Mouse (Mus musculus) embryonic facial prominence, embryonic 13.5 days (tissue): ENCODE measurements at regions not wholly inside any gene's neighbourhood (a gene's known extent, or its start where the extent isn't known, plus 50 kb on each side); places are given as distances from the start of the nearest gene placed in this dataset.
A peak's percentile ranks its signal among the peaks of the same experiment; 100 is the strongest.

ENCODE experiments used
- ATAC-seq: fragments of 200-750 bp; cut with Nextera tagmentation; 2 replicates; pipeline ENCODE4 v1.8.0; 2017; ENCODE audit warnings: low read depth; ENCODE audit not compliant: insufficient number of reproducible peaks, insufficient read depth, low FRiP score, low TSS enrichment
- H3K27ac ChIP-seq: fragments of 300-500 bp; sonication (generic); 2 replicates; pipeline ENCODE4 v1.5.1; 2015; ENCODE audit warnings: moderate library complexity, mild to moderate bottlenecking, inconsistent platforms
- H3K27me3 ChIP-seq: fragments of 300-500 bp; sonication (generic); 2 replicates; pipeline ENCODE4 v1.6.1; 2015; ENCODE audit warnings: mild to moderate bottlenecking, inconsistent platforms
- H3K36me3 ChIP-seq: fragments of 300-500 bp; sonication (generic); 2 replicates; pipeline ENCODE4 v1.6.1; 2015; ENCODE audit warnings: mild to moderate bottlenecking, inconsistent platforms
- H3K4me1 ChIP-seq: fragments of 300-500 bp; sonication (generic); 2 replicates; pipeline ENCODE4 v1.6.1; 2015; ENCODE audit warnings: inconsistent platforms
- H3K4me2 ChIP-seq: fragments of 300-500 bp; sonication (generic); 2 replicates; pipeline ENCODE4 v1.6.1; 2015; ENCODE audit warnings: moderate library complexity, mild to moderate bottlenecking, inconsistent platforms
- H3K4me3 ChIP-seq: fragments of 300-500 bp; sonication (generic); 2 replicates; pipeline ENCODE4 v1.5.1; 2015; ENCODE audit warnings: mild to moderate bottlenecking, inconsistent platforms
- H3K9ac ChIP-seq: fragments of 300-500 bp; sonication (generic); 2 replicates; pipeline ENCODE4 v1.6.1; 2015; ENCODE audit warnings: mild to moderate bottlenecking, inconsistent platforms
- H3K9me3 ChIP-seq: fragments of 300-500 bp; sonication (generic); 2 replicates; pipeline ENCODE4 v1.6.1; 2016; ENCODE audit warnings: inconsistent platforms
- WGBS: fragments of 180-500 bp; shearing (Covaris S2); methylation state at CpG from one replicate; pipeline ENCODE4 v1.1.7; 2015; ENCODE audit warnings: mixed read lengths; 5-methylcytosine and 5-hydroxymethylcytosine counted together

DNA sequence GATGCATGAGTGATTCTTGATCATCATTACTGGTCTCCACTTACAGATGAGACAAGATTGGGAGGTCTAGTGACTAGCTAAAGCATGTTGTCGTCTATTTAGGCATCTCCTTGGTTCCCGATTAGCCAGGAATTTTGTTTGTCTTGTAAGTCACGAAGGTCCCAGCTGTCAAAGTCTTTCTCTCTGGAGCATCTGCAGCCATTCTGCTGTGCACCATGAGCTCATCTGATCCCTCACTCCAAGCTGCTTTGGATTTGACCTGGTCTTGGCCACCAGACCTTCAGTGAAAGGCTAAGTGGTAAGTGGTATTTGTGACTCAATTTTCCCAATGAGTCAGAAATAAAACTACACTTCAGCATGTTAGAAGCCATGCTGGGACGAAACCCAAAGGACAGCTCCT is 53.3 kb upstream of the Creb5 start:
- no peak for ATAC-seq
- no peak overlapping the region for H3K9ac ChIP-seq
- peaks cover 10% of the 10 kb centered on the region for H3K4me1 ChIP-seq
- no peak overlapping the region for H3K27ac ChIP-seq
- 81% methylated on average over 4 of the region's 4 CpGs for WGBS
- H3K4me2 ChIP-seq: no peak overlapping the region
- H3K27me3 ChIP-seq: no peaks in the 10 kb centered on the region
- H3K36me3 ChIP-seq: no peaks in the 10 kb centered on the region
- H3K4me3 ChIP-seq: no peak overlapping the region
- no peaks in the 10 kb centered on the region for H3K9me3 ChIP-seq

DNA sequence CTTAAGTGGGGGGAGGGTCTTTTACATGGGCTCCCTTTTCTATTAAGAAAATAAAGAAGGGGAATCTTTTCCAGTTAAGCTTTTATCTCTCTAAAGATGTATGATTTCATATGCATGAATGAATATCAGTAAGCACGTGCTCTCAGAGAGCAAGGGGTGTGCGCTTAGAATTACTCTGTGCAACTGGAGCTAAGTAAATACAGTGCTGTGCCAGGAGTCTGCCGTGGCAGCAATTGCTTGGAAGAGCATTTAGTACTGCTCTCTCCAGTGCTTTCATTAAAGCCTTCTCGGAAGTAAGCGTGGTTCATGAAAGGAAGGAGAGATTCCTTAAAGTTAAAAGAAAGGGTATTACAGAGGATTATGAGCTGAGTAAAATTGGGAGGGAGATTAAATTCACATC is 54.5 kb upstream of the Creb5 start:
- H3K9me3 ChIP-seq: no peaks in the 10 kb centered on the region
- no peak for ATAC-seq
- 46% methylated on average over 5 of the region's 5 CpGs for WGBS

DNA sequence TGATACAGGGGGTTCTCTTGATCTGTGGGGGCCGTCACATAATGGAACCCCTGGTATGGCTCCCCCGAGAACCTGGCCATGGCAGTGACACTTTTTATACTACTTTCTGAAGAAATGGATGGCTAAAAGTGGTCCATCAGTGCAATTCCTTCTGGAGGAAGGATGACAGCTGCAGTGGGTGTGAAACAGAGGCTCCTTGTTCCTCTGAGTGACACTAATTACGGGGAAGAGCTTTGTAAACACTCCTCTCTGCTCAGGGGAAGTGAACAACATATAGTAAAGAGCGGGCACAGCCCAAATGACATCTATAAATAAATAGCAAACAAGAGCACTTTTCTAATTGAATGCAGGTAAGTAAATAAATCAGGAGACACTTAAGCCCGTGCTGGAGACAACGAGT is 57.7 kb upstream of the Creb5 start:
- no peak overlapping the region for H3K27ac ChIP-seq
- WGBS: 20% methylated on average over 6 of the region's 6 CpGs

More for the DNA sequence above, 54.5 kb upstream of the Creb5 start:
- H3K36me3 ChIP-seq: no peaks in the 10 kb centered on the region
- no peak overlapping the region for H3K9ac ChIP-seq
- H3K4me1 ChIP-seq: peaks cover 10% of the 10 kb centered on the region
- H3K4me2 ChIP-seq: no peak overlapping the region
- no peak overlapping the region for H3K4me3 ChIP-seq
- H3K27me3 ChIP-seq: no peaks in the 10 kb centered on the region
- H3K27ac ChIP-seq: no peak overlapping the region

DNA sequence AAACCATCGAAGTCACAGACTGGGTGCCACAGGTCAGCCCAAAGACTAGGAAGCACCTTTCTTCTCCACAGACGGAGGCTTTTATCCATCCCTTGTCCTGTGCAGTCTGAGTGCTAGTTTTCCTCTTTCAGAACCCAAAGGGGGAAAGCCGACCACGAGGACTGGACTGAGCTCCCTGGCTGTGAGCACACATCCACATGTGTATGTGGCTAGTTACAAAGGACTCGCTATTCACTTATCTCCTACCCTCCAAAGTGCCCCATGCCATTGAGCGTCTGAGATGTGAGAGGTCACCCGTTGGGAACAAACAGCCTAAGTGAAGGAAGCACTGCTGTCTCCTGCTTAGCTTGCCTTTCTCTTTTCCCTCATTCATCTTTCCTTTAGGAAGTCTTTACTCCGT is 65.0 kb upstream of the Creb5 start:
- H3K27me3 ChIP-seq: no peaks in the 10 kb centered on the region
- no peak overlapping the region for H3K9ac ChIP-seq
- no peak overlapping the region for H3K27ac ChIP-seq
- H3K4me2 ChIP-seq: no peak overlapping the region
- ATAC-seq: no peak
- peaks cover 18% of the 10 kb centered on the region for H3K4me1 ChIP-seq
- 60% methylated on average over 8 of the region's 8 CpGs for WGBS
- no peak overlapping the region for H3K4me3 ChIP-seq
- no peaks in the 10 kb centered on the region for H3K9me3 ChIP-seq
- no peaks in the 10 kb centered on the region for H3K36me3 ChIP-seq

More for the DNA sequence above, 57.7 kb upstream of the Creb5 start:
- no peak overlapping the region for H3K4me3 ChIP-seq
- peaks cover 10% of the 10 kb centered on the region for H3K4me1 ChIP-seq
- no peaks in the 10 kb centered on the region for H3K9me3 ChIP-seq
- H3K9ac ChIP-seq: no peak overlapping the region
- no peak overlapping the region for H3K4me2 ChIP-seq
- H3K27me3 ChIP-seq: no peaks in the 10 kb centered on the region
- ATAC-seq: no peak
- no peaks in the 10 kb centered on the region for H3K36me3 ChIP-seq

DNA sequence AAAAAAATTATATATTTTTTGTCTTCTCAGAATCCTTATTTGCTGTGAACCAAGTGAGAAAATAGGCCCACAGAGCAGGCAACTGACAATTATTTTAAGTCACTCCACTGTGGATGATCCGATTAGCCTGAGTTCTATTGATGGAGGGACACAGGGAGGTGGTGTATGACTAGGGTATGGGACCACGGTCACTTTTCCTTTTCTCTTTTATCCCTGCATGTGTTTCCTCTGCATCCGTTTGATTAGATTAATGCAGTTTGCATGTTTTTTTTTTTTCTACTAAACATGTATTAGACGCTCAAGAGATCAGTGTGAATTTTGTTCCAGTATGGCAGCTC is 65.4 kb upstream of the Creb5 start:
- Histone ChIP-seq H3K4me1 (peaks cover 18% of the 10 kb centered on the region), H3K36me3 (no peaks in the 10 kb centered on the region), H3K4me3 (no peak overlapping the region), H3K4me2 (no peak overlapping the region), H3K9me3 (no peaks in the 10 kb centered on the region), H3K27me3 (no peaks in the 10 kb centered on the region), H3K9ac (no peak overlapping the region), H3K27ac (no peak overlapping the region)
- 69% methylated on average over 4 of the region's 4 CpGs for WGBS
- ATAC-seq: no peak

DNA sequence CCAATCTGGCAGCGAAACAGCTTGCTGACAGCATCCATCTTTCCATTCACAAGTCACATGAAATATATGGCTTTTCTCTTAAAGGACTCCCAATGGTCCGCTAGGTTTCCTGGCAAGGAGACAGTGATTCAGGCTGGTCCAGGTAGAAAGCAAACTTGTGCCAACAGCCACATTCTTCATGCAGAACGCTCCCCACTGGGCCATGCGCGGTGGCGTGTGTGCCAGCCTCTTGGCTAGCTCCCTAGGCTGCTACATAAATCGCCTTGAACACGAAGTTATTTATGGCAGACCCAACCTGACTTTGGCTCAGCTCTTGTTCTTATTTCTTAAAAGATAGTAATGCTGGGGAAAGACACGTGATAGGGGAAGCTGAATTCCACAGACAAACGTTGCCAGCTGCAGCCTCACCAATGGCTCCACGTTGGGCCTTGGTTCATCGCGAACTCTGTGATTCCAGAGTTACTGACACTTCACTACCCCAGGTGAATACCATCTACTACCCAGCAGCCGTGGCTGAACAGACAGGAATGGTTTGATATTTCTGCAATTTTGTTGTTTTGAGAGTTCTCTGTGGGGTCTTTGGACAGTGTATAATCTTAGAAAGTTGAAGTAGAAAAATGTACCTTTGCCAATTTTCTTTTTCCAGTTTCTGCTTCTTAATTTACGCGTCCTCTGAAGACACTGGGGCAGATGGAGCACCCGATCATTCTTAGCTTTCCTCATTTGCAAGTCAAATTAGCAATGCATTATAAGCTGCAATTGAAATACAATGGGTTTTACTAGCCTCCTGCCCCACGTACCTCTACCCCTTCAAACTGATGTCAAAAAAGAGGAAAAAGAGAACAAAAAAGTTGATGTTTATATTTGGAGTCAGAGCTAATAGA is 66.0 kb upstream of the Creb5 start:
- Histone ChIP-seq H3K36me3 (no peaks in the 10 kb centered on the region), H3K4me1 (peaks cover 18% of the 10 kb centered on the region), H3K27me3 (no peaks in the 10 kb centered on the region), H3K27ac (no peak overlapping the region), H3K4me3 (no peak overlapping the region), H3K9me3 (no peaks in the 10 kb centered on the region), H3K4me2 (no peak overlapping the region), H3K9ac (no peak overlapping the region)
- ATAC-seq: no peak
- WGBS: 69% methylated on average over 18 of the region's 18 CpGs

DNA sequence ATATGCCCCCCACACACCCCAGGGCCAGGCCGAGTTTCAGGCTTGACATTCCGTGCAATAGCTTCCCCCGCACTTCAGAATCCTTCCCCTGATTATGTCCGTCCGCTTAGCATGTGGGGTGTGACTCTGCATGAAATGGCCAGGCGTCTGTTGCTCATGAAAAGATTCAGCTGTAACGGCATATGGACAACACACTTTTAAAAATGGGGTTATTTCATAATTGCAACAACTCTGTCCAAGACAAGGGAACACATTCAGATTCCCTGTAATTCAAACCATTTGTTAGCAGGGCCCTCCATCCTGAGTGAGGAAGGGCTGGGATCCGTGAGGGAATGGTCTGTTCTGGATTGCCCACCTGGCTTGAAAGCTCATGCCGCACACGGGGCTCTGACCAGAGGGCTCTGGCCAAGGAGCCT is 68.2 kb upstream of the Creb5 start:
- Histone ChIP-seq H3K9me3 (no peaks in the 10 kb centered on the region), H3K4me1 (peaks cover 18% of the 10 kb centered on the region), H3K36me3 (no peaks in the 10 kb centered on the region), H3K27me3 (no peaks in the 10 kb centered on the region), H3K9ac (no peak overlapping the region), H3K27ac (0 out of 2 replicates have a peak overlapping the region, but pooled peaks have one; percentile 28), H3K4me3 (no peak overlapping the region), H3K4me2 (no peak overlapping the region)
- ATAC-seq: no peak
- 25% methylated on average over 10 of the region's 10 CpGs for WGBS

DNA sequence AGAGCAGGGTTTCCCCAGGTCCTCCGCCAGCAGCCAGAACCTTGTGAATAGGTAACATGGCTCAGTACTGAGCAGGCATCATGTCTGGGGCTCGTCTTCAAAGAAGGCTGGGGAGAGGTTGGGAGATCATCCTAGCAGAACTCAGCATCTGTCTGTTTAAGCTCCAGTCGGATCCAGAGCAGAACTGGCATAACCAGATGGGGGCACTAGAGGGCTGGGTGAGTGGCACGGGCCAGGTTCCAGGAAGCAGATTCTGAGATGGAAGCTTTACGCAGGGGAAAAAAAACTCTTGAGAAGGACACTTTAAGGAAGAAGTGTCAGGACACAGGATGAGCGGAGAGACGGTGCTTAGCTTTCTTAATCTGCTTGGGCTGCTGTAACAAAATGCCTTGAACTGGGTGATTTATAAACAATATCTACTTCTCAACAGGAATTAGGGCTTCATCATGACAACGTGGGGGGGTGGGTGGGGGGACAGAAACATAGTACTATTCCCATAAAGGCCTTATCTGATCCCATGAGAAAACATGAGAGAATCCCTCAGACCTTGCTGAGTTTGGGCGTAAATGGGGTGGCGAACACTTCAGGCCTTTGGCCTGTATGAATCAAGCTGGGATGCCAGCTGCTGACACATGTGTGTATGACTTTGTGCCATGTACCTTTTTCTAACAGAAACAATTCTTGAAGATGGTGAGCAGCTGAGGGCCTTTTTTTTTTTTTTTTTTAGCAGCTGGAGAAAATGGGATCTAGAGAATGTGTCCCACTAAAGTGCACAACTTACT is 69.6 kb upstream of the Creb5 start:
- no peak for ATAC-seq
- Histone ChIP-seq H3K36me3 (no peaks in the 10 kb centered on the region), H3K4me1 (peaks cover 18% of the 10 kb centered on the region), H3K4me2 (no peak overlapping the region), H3K27me3 (no peaks in the 10 kb centered on the region), H3K4me3 (no peak overlapping the region), H3K9me3 (no peaks in the 10 kb centered on the region), H3K27ac (no peak overlapping the region), H3K9ac (no peak overlapping the region)
- WGBS: 60% methylated on average over 10 of the region's 10 CpGs

DNA sequence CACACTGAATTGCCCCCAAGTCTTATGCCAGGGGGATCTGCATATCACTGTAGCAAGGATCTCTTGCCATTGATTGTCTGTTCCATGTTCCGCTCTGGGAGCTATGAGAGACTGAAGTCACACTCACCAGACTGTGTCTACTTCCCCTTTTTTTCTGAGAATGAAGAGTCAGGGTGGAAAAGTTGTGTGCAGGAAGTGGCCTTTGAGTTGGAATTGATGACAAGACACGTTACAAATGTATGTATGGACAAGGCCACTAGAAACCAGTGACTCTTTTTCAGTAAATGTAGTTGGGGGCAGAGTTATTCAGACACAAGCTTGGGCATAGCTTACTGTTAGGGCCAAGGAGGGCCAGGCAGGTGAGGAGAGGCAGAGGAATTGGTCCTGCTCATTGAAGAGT is 70.4 kb upstream of the Creb5 start:
- Histone ChIP-seq H3K9me3 (no peaks in the 10 kb centered on the region), H3K27me3 (no peaks in the 10 kb centered on the region), H3K27ac (no peak overlapping the region), H3K4me2 (no peak overlapping the region), H3K36me3 (no peaks in the 10 kb centered on the region), H3K9ac (no peak overlapping the region), H3K4me3 (no peak overlapping the region), H3K4me1 (peaks cover 24% of the 10 kb centered on the region)
- ATAC-seq: no peak
- 82% methylated on average over 2 of the region's 2 CpGs for WGBS

DNA sequence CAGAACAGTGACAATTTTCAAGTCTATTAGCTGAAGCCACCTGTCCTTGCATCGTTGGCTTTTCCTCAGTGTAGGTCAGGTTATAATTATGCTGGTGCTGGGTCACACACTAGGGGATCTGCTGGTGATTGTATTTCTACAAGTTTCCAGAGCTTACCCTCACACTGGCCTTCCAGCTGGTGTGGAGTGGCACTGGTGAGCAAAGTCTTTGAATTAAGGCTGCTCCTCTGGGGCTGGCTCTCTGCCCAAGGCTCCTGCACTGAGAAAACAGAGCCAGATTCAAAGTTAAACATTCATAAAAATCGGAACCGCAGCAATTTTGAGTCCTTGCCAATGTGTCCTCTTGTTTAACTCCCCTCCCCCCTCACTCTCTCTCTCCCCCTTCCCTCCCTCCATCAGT is 75.7 kb upstream of the Creb5 start:
- no peaks in the 10 kb centered on the region for H3K36me3 ChIP-seq
- peaks cover 35% of the 10 kb centered on the region for H3K4me1 ChIP-seq
- H3K9me3 ChIP-seq: no peaks in the 10 kb centered on the region
- no peak overlapping the region for H3K4me3 ChIP-seq
- 34% methylated on average over 3 of the region's 3 CpGs for WGBS
- no peak for ATAC-seq
- H3K27me3 ChIP-seq: no peaks in the 10 kb centered on the region
- H3K27ac ChIP-seq: no peak overlapping the region
- H3K9ac ChIP-seq: no peak overlapping the region
- peak overlapping the region; percentile 14; the same call in 1 of the 2 replicates for H3K4me2 ChIP-seq

DNA sequence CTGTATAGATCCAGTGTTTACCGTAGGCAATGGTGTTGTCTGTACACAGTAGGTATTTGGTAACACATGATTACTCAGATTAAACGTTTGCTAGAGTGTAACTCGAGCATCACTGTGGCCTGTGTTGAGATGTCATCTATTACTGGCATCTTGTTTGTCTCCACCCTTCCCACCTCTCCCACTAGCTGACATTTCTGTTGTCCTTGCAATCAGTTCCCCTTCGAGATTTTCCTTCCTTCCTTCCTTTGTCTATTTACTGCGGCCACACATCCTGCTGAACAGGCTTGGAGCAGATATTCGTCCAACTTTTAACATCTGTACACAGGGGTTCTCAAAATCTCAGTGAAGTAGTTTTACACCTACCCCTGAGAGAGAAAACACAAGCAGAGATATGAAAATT is 77.7 kb upstream of the Creb5 start:
- Histone ChIP-seq H3K36me3 (no peaks in the 10 kb centered on the region), H3K27ac (no peak overlapping the region), H3K9ac (no peak overlapping the region), H3K4me1 (peaks cover 35% of the 10 kb centered on the region), H3K9me3 (no peaks in the 10 kb centered on the region), H3K4me3 (no peak overlapping the region), H3K27me3 (no peaks in the 10 kb centered on the region), H3K4me2 (no peak overlapping the region)
- no peak for ATAC-seq
- 43% methylated on average over 6 of the region's 6 CpGs for WGBS

DNA sequence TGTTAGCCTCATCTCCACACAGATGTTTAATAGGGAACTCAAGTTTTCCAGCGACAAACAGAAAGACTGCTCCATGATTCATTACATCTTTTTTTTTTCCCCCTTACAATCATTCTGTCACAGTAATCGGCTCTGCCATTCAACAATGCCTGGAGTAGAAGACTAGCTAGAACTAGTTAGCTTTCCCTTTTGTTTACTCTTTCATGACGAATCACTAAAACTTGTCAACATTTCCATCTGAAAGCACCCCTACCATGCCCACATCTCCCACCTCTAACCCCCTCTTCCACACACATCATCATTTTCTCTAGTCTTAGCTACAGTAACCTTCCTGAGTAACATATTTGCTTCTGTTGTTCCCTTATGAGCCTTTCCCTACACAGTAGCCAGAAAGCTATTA is 78.6 kb upstream of the Creb5 start:
- Histone ChIP-seq H3K9ac (no peak overlapping the region), H3K36me3 (no peaks in the 10 kb centered on the region), H3K4me3 (no peak overlapping the region), H3K4me1 (peaks cover 35% of the 10 kb centered on the region), H3K9me3 (no peaks in the 10 kb centered on the region), H3K4me2 (no peak overlapping the region), H3K27me3 (no peaks in the 10 kb centered on the region), H3K27ac (no peak overlapping the region)
- ATAC-seq: no peak
- WGBS: 71% methylated on average over 3 of the region's 3 CpGs
